Mouse (Mus musculus) right cerebral cortex, adult 2 months (tissue): ENCODE measurements around the gene Shbg.
"Not testable (repeated sequence)": the region's sequence is repeated elsewhere in the genome, so short reads cannot be mapped to it uniquely, and the experiment has no call there.

ENCODE experiments used
- DNase-seq, 2 experiments: peaks; one replicate each; pipeline ENCODE4 v3.0.0; 2021 to 2022; ENCODE audit warnings: low spot score in 2 of 2

Shbg gene

DNA sequence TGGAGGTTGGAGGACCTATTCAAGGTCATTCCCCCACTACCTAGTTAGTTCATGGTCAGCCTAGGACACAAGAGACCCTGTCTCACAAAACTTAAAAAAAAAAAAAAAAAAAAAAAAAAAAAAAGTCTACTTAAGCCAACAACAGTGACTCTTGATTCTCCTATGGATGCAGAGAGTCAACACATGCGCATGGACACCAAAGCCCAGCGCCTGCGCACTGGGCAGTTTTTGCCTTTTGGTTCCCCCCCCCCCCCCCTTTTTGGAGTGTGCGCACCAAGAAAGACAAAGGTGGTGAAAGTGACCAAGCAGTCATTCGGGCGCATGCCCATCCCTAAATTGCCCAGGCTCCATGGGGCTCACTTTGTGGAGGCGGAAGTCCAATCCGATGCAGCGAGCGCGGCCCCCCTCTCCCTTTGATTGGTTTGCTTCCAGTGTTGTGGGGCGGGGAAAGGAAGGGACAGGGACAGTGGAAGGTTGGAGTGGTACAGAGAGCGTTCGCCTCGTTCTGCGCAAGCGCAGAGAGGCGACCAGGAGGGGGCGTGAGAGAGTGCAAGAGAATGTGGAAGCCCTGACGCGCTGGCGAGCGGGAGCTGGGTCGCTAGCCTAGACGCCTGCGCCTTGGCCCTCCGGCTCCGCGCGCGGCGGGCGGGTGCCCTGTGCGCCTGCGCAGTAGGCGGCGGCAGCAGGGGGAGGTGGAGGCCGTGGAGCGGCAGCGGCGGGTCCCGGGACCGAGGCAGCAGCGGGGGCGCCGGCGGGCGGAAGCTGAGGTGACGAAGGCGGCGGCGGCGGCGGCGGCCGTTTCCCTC, 14.8 kb upstream of the Shbg start, which contains the start of gene Fxr2:
TSS of gene Fxr2 (plus strand) at position 707 of the 806 bp plus-strand sequence.
- peak; percentile 100 for DNase-seq

DNA sequence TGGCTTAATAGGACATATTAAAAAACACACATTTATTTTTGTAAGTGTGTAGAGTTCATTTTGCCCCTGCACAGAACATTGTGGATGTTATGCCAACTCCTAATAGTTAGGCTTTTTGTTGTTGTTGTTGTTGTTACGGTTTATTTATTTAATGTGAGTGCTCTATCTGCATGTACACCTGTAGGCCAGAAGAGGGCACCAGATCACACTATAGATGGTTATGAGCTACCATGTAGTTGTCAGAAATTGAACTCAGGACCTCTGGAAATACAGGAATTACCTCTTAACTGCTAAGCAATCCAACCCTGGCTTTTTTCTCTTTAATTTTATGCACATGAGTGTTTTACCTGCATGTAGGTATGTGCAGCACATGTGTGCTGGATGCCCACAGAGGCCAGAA, 12.1 kb upstream of the Shbg start:
- no peak for DNase-seq

DNA sequence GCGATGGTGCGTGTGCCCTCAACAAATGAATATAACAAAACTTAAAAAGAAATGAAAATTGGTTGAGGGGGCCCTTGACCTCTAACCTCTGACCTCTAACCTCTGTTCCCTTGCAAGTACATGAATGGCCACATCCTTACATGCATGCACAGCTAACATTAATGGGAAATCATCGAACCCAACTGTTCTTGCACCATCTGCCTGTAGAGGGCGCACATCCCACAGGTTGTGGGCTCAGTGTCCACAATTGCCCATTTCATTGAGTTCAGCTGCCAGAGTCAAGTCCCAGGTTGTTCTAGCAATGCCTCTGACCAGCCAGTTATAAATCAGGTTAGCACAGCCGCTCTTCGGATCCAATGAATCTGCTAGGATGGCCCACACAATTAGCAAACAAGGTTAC, 10.6 kb upstream of the Shbg start:
- DNase-seq = peak; percentile 78 to 80

DNA sequence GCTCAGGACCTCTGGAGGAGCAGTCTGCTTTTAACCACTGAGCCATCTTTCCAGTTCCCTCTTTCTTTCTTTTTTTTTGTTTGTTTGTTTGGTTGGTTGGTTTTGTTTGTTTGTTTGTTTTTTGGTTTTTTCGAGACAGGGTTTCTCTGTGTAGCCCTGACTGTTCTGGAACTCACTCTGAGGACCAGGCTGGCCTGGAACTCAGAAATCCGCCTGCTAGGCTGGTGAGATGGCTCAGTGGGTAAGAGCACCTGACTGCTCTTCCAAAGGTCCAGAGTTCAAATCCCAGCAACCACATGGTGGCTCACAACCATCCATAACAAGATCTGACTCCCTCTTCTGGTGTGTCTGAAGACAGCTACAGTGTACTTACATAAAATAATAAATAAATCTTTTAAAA, 6.6 kb upstream of the Shbg start:
- not testable (repeated sequence) for DNase-seq

DNA sequence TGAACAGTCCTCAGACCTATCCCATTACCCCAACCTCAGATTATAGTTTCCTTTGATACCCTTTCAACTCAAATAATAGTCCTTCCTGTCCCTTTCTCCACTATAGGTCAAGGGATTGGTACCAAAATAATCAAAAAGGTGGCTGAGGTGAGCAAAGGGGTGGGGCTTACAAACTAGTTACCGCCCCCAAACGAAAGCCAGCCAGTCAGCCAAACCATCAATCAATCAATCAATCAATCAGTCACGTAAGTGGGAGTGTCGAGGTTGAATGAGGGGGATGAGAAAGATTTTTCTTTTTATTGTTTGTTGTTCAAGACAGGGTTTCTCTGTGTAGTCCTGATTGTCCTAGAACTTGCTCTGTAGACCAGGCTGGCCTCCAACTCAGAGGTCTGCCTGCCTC, 5.3 kb upstream of the Shbg start:
- no peak for DNase-seq

DNA sequence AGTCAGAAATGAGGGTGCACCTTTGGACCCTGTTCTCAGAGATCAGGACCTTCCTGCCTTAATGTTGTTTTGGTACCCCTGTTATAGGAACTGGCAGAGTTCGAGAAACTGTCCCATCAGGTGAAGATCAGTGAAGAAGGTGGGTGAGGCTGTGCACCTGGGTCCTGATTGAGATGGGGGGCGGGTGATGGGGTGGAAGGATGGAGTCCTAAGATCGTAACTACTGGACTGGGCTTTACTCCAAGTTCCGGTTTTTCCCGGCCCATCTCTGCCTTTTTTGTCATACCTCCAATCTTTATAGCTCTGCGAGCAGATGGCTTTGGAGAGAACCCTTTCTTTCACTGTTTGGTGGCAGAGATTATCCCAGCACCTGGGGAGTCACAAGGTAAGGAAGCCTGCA, 4.7 kb upstream of the Shbg start:
- no peak for DNase-seq

DNA sequence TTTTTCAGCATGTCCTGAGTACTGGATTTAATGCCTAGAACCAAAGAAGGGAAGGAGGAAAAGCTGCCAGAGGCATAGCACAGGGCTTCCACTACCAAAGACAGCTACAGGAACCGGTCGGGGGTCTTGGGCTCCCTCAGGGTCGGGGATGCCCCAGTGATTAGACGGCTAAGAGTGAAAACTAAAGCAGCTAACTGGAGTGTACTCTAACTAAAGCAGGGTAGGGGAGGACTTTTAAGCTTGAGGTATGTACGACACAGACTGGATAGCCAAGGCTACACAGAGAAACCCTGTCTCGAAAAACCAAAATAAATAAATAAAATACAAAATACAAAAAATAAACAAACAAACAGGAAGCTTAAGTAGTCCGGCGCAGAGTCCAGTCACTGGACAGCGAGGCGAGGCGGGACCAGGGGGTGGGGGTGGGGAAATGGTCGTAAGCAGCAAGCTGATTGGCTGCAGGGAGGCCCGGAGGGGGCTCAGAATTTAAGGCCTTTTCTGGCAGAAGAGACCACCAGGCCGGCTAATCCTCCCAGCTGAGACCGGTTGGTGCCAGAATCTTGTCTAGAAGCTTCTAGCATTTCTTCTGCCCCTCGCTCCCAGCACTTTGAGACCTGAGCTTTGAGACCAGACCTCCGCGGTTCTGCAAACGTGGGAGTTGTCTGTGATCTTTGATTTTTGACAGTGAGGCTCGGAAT, 4.0 kb upstream of the Shbg start, which contains the start of gene Sat2:
TSS of gene Sat2 (plus strand) at position 454 of the 698 bp plus-strand sequence.
- DNase-seq = peak in 1 of 2 experiments; percentile 58

DNA sequence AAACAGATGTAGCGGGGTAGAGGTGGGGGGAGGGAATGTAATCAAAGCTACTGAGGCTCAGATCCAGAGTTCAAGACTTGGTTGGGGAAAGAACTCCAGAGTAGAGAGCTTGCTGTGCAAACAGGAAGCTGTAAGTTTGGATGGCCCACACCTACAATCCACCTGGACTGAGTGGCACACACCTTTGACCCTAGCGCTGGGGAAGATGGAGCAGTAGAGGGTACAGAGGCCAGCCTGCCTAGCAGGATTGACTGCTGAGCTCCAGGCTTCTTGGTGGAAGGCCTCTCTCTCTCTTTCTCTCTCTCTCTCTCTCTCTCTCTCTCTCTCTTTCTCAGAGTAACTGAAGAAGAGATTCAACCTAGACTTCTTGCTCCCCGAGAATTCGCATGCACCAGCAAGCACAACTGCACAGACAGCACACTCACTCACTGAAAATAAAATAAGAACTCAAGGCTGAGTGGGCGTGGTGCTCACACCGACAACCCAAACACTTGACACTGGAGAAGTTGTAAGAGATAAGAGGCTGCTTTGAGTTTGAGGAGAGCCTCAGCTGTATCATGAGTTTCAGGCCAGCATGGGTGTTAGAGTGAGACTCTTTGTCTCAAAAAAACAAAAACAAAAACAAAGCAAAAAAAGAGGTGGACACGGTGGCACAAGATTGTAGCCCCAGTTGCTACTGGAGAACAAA, 2.8 kb upstream of the Shbg start:
- no peak for DNase-seq

DNA sequence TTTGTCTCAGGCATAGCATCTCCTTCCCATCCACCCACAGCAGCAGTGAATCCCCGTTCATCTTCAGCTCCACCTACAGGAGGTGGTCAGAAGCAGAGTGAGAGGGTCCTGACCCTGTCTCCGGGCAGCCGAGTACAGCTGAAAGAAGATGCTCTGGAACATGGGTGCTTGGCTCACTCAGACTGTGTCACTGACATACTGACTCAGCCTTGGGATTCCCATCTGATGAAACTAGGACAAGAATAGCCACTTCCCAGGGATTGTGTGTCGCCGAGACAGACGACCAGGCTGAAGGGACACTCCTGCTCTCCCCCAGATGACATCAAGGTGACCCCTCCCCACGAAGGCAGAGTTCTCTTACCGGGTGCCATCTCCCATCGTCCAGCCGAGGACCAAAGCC, 924 bp downstream of the Shbg start:
- no peak for DNase-seq

DNA sequence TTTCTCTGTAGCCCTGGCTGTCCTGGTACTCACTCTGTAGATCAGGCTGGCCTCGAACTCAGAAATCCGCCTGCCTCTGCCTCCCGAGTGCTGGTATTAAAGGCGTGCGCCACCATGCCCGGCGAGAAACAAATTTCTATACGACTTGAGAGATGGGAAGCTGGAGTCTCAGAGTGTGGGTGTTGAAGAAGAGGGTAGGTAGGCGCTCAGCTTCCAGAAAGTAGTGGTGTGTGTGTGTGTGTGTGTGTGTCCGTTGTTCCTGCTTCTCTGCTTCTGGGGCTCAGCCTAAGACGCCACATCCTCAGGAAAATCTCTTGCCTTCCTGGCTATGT, 3.5 kb downstream of the Shbg start:
- DNase-seq = not testable (repeated sequence)

DNA sequence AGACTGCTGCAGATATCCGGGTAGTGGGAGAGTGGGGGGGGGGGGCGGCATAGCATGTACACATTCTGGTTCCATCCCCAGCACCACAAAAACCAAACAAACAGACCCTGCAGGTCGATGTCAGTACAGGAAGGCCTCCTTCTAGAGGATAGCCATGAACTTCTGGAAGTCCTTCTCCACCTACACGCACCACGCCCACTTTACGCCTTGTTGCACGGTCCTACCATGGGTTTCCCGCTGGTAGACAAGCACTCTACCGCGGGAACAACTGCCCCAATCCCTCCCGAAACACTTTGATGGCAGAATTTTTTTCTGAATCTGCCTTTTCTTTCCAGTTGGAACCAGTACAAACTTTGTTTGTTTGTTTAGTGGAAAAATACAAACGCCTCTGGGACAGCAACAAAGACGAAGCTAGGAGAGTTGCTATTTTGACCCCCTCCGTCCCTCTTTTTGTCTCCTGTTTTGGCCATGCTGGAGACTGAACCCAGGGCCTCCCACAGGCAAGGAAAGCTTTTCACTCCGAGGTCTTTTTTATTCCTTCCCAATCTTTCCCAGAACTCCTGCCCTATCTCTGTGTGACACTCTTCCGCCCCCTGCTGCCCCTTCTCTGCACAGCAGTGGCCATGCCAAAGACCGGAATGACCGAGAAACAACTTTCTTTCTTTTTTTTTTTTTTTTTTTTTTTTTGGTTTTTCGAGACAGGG, 4.0 kb downstream of the Shbg start:
- peak; percentile 79 to 82 for DNase-seq

DNA sequence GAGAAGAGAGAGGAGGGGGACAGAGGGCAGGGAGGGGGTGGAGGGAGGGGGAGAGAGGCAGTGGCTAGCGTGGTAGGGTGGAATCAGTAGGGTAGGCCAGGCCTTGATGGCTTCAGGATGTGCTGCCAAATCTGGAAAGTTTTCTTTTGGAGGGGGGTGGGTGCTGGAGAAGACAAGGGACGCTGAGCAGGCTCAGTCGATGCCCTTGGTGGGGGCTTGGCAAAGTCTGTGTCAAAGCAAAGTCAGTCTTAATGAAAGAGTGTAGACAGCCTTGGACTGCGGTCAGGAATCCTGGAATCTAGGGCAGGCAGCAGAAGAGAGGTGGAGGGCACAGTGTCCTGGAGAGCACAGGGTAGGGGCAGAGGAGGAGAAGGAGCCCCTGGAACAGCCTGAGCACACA, 6.8 kb downstream of the Shbg start:
- no peak for DNase-seq

DNA sequence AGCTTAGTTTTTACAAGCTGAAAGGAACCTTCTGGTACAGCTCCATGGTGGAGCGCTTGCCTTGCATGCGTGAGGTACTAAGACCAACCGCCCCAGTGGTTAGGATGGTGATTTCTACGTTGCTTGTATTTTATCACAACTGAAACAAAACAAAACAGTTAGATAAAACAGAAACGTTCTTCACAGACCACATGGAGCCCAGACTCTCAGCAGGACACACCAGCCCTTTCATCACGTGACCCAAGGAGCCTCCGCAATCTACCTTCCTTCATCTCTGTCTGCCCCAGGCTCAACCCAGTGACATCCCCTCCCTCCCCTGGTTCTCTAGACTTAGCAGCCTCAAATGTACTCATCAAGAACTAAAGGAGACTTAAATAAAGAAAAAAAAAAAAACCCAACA, 8.3 kb downstream of the Shbg start:
- DNase-seq = no peak

DNA sequence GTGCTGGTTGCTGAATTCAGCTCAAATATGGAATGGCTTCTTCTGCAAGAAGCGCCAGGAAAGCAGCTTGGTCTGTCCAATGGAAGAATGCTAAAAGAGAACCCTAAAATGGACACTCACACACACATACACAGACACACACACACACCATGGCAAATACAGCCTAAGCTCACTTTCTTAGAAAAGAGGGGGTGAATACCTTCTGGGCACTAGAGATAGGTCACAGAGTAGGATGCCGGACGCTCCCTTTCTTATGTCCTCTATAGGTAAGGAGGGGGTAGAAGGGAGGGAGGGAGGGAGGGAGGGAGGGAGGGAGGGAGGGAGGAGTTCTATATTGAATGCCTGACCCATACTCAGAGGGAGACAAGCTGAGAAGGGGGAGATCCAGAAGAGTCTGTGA, 9.2 kb downstream of the Shbg start:
- DNase-seq = no peak

DNA sequence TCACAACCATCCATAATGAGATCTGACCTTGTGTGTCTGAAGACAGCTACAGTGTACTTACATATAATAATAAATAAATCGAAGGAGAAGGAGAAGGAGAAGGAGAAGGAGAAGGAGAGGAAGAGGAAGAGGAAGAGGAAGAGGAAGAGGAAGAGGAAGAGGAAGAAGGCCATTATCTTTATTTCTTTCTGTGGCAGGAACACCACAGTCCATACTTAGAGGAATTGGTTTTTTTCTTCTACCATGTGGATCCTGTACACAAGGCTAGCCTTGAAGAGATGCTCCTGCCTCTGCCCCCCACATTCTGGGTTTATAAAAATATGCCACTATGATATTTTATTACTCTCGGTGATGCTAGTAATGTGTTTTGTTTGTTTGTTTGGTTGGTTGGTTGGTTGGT, 10.9 kb downstream of the Shbg start:
- no peak for DNase-seq

DNA sequence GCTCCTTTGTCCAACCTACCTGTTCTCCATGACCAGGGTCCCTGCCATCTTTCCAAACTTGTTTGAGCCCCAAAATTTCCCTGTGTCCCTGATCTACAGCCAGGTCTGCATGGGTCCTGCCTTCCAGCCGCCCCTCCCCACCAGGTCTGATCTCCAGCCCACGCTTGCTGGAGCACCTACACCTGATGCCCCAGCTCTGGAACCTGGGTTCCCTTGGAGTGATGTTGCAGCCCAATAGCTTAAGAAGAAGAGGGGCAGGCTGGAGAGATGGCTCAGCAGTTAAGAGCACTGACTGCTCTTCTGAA, 11.3 kb downstream of the Shbg start:
- DNase-seq = no peak

DNA sequence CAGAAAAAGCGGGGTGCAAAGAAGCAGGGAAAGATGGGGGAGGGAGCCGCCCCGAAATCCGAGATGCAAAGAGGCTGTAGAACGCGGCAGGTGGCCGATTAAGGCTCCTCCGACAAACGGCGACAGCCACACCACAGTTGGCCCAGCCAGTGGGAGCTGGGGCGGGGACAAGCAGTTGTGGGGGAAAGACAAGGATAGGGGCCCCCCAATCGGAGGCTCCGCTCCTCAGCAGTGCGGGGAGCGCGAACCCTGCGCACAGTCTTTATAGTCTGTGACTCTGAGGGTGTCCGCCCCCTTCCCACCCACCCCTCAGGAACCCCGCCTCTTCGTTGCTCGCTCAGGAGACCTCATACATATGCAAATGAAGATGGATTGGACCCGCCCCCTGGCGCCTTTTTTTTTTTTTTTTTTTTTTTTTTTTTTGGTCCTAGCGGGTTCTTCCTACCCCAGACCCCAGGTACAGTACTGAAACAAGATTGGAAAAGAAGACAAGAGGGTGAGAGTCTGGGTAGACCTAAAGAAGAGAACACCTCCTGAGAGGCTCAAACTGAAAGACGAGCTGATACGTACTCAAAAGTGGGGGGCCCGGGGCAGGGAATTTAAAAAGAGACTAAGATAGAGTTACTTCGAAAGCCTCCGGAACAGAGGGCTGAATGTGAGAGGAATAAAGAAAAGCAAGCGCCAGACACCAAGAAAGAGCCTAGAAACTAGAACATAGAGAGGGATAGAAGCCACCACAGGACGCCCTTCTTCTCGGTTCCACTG, 11.8 kb downstream of the Shbg start, which contains the start of gene Atp1b2:
TSS of gene Atp1b2 (minus strand) at position 217 of the 765 bp plus-strand sequence.
- DNase-seq = peak; percentile 76 to 80

DNA sequence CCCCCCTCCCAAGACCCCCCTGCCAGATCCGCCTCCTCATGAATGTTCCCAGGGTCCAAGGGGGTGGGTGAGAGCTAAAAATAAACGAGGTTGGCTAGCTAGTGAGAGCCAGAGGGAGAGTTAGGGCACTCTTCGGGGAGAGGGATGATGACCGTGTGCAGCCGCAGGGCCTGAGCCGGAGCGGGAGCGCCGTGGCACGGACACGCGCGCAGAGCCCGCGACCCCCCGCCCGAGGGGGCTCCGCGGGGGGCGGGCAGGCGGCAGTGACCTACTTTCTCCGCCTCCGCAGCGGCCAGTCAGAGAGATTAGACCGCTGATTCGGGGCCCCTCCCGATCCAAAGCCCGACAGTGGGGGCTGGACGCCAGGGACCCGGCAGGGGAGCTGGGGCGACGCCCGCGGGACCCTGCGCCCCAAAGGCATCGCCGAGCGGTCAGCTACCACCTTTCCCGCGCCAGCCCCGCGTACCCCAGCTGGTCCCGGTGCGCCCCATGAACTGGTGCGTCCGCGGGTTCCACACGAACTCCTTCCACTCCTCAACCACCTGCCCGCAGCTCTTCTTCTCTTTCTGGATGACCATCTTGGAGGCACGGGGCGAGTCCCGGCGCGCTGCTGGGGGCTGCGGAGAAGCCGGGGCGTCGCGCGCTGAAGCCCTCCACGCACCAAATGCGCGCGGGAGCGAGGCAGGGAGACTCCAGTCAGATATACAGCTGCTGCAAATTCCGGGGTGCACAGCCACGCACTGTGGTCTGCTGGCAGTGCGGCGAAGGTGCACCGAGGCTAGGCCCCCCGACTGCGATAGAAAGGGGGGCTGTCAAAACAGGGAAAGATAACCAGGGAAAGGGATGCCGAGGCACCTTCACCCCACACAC, 12.7 kb downstream of the Shbg start:
- DNase-seq = peak in 1 of 2 experiments; percentile 38

DNA sequence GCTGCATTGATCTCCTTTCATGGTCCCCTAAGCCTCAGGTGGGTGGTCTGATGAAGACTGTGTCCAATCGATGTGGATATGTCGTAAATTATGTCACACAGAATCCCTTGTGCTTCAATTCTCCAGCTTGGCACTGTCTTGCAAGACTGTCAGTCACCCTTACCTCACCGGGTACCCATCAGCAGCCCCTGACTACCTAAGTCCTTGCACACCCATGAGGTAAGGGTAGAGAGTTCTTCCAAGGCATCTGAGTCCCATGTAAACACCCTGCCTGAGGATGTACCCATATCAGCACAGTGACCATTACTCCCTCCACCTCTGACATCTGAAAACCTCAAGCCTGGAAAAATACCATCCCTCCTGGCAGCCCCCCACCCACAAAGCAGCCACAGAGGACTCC, 13.4 kb downstream of the Shbg start:
- peak in 1 of 2 experiments; percentile 32 for DNase-seq

DNA sequence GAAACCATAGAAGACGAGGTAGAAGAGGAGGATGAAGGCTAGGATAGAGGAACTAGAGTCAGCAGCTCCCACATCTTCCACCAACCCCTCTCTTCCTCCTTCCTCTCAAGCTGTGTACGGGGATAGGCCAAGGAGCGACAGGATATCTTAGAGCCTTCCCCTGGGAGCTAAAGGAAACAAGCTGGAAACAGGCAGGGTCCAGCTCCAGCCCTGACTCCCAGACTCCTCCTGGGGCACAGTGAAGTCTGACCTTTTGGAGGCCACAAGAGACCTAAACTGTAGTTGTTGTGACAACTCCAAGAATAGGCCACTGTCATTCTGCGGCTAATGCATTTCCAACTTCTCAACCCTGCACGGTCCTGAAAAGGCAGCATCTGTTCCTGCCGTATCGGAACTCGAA, 14.2 kb downstream of the Shbg start:
- DNase-seq = no peak
